Mouse (Mus musculus): Measurements from ENCODE around the gene Auts2.

The Auts2 gene

GRCm38 (mm10) chr5:132450071-132450470, 93.1 kb downstream of the Auts2 start:
- no peak for DNase-seq (ENCODE audit: low spot score in 2 of 2)

- no peak for DNase-seq (ENCODE audit: low spot score in 2 of 2)
These were observed 94.6 kb downstream of the Auts2 start for GRCm38 (mm10) chr5:132448401-132449066.

GRCm38 (mm10) chr5:132445213-132445954, 97.8 kb downstream of the Auts2 start:
- DNase-seq (ENCODE audit: low spot score in 2 of 2): no peak

GRCm38 (mm10) chr5:132442948-132443347, 100.2 kb downstream of the Auts2 start:
- DNase-seq (ENCODE audit: low spot score in 2 of 2): no peak

GRCm38 (mm10) chr5:132438414-132438813, 104.7 kb downstream of the Auts2 start:
- DNase-seq (ENCODE audit: low spot score in 2 of 2): no peak

- no peak for DNase-seq (ENCODE audit: low spot score in 2 of 2)
These were observed 105.2 kb downstream of the Auts2 start for GRCm38 (mm10) chr5:132437994-132438393.

GRCm38 (mm10) chr5:132437478-132437877, 105.7 kb downstream of the Auts2 start:
- DNase-seq (ENCODE audit: low spot score in 2 of 2): no peak

- no peak for DNase-seq (ENCODE audit: low spot score in 2 of 2)
These were observed 106.2 kb downstream of the Auts2 start for GRCm38 (mm10) chr5:132436901-132437300.

- no peak for DNase-seq (ENCODE audit: low spot score in 2 of 2)
These were observed 106.7 kb downstream of the Auts2 start for GRCm38 (mm10) chr5:132436473-132436872.

GRCm38 (mm10) chr5:132435401-132435800, 107.7 kb downstream of the Auts2 start:
- DNase-seq (ENCODE audit: low spot score in 2 of 2): no peak

GRCm38 (mm10) chr5:132433377-132434115, 109.6 kb downstream of the Auts2 start:
- no peak for DNase-seq (ENCODE audit: low spot score in 2 of 2)

- no peak for DNase-seq (ENCODE audit: low spot score in 2 of 2)
These were observed 113.8 kb downstream of the Auts2 start for GRCm38 (mm10) chr5:132429363-132429762.

- no peak for DNase-seq (ENCODE audit: low spot score in 2 of 2)
These were observed 116.8 kb downstream of the Auts2 start for GRCm38 (mm10) chr5:132426342-132426741.

GRCm38 (mm10) chr5:132425792-132426309, 117.3 kb downstream of the Auts2 start:
- no peak for DNase-seq (ENCODE audit: low spot score in 2 of 2)

GRCm38 (mm10) chr5:132410338-132410852, 132.7 kb downstream of the Auts2 start:
- DNase-seq (ENCODE audit: low spot score in 2 of 2): no peak

- DNase-seq (ENCODE audit: low spot score in 2 of 2): no peak
These were observed 134.1 kb downstream of the Auts2 start for GRCm38 (mm10) chr5:132408892-132409575.

- no peak for DNase-seq (ENCODE audit: low spot score in 2 of 2)
These were observed 142.6 kb downstream of the Auts2 start for GRCm38 (mm10) chr5:132400556-132400955.

GRCm38 (mm10) chr5:132399486-132399885, 143.7 kb downstream of the Auts2 start:
- no peak for DNase-seq (ENCODE audit: low spot score in 2 of 2)

- DNase-seq (ENCODE audit: low spot score in 2 of 2): no peak
These were observed 147.2 kb downstream of the Auts2 start for GRCm38 (mm10) chr5:132395922-132396321.

GRCm38 (mm10) chr5:132394800-132395575, 148.2 kb downstream of the Auts2 start:
- no peak for DNase-seq (ENCODE audit: low spot score in 2 of 2)

Measured in frontal cortex, postnatal 10 days (tissue).